Mouse (Mus musculus): Measurements from ENCODE around the gene Hist1h1b.

DNA sequence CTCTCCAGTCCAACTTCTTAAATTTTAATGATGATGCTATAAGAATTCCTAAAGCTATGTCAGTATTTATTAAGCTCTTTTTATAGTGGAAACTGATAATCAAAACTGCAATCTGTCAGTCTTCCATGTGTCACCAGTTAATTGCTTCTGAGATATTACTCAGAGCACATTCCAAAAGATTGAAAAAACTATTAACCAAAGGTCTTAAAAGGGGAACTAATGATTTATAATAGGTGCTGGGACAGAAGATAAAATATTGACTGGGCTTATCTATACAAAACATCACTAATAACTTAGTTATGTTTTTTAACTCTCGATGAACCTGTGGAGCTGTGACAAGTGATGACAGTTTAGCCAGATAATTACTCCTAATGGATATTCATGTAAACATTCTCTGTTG lies 35.4 kb downstream of the Hist1h1b start:
- TF ChIP-seq CTCF (IDR thresholded peaks at IDR 0.05; ENCODE audit: low read depth) (no peak), EP300 (IDR thresholded peaks at IDR 0.05; ENCODE audit: low read depth) (no peak)
